Mouse (Mus musculus) midbrain, embryonic 16.5 days (tissue): Measurements from ENCODE around the gene Ntsr1. TPM values are rescaled to one million over a fixed set of nuclear protein-coding genes. Genes with fewer than 3 reads are reported as not detected.

Experiments
- ATAC-seq: fragments of 200-750 bp; cut with Nextera tagmentation; 2 replicates; pipeline ENCODE4 v1.8.0; 2017; ENCODE audit warnings: moderate TSS enrichment
- H3K27ac ChIP-seq: fragments of 300-500 bp; sonication (generic); 2 replicates; pipeline ENCODE4 v1.5.1; 2014; ENCODE audit warnings: mild to moderate bottlenecking, low read length, mixed read lengths
- H3K27me3 ChIP-seq: fragments of 300-500 bp; sonication (generic); 2 replicates; pipeline ENCODE4 v1.6.1; 2014; ENCODE audit warnings: low read depth, low read length, mixed read lengths; ENCODE audit not compliant: control insufficient read depth, insufficient read depth
- H3K36me3 ChIP-seq: fragments of 300-500 bp; sonication (generic); 2 replicates; pipeline ENCODE4 v1.6.1; 2014; ENCODE audit warnings: mild to moderate bottlenecking, low read length, moderate library complexity, mixed read lengths; ENCODE audit not compliant: control insufficient read depth, insufficient read depth
- H3K4me1 ChIP-seq: fragments of 300-500 bp; sonication (generic); 2 replicates; pipeline ENCODE4 v1.6.1; 2014; ENCODE audit warnings: mild to moderate bottlenecking, low read length, mixed read lengths; ENCODE audit not compliant: control insufficient read depth, insufficient read depth
- H3K4me2 ChIP-seq: fragments of 300-500 bp; sonication (generic); 2 replicates; pipeline ENCODE4 v1.6.1; 2014; ENCODE audit warnings: mild to moderate bottlenecking, low read length, mixed read lengths
- H3K4me3 ChIP-seq: fragments of 300-500 bp; sonication (generic); 2 replicates; pipeline ENCODE4 v1.5.1; 2014; ENCODE audit warnings: low read depth, mild to moderate bottlenecking, low read length, moderate library complexity, mixed read lengths
- H3K9ac ChIP-seq: fragments of 300-500 bp; sonication (generic); 2 replicates; pipeline ENCODE4 v1.6.1; 2014; ENCODE audit warnings: low read depth, low read length, mixed read lengths
- H3K9me3 ChIP-seq: fragments of 300-500 bp; sonication (generic); replicated peaks from 2 replicates; pipeline ENCODE4 v1.6.1; 2014; ENCODE audit warnings: mild to moderate bottlenecking, low read length, mixed read lengths; ENCODE audit not compliant: control insufficient read depth, poor library complexity, severe bottlenecking
- WGBS: fragments of 180-500 bp; shearing (Covaris S2); extraction: QIAGEN DNeasy Blood & Tissue Kit; methylation state at CpG from one replicate; pipeline ENCODE4 v1.1.7; 2014; 5-methylcytosine and 5-hydroxymethylcytosine counted together
- polyA plus RNA-seq: library from polyadenylated mRNA; unstranded; fragments of >200 nt; fragmentation: Nextera tagmentation; extraction: Ambion mirVana; gene quantifications from 2 replicates; pipeline ENCODE4 v1.2.1, GENCODE M21; 2015

Ntsr1 gene
- polyA plus RNA-seq = 2.7 and 3.3 TPM in 2 replicates

GRCm38 (mm10) chr2:180499741-180500140 lies at the start of gene Ntsr1:
Gene Ntsr1, plus strand, starts transcription at chr2:180499976.
- Histone ChIP-seq H3K36me3 (no peaks in the 10 kb centered on the region), H3K4me2 (peak within 1 kb of the TSS; percentile 84), H3K9ac (peak within 1 kb of the TSS; percentile 65), H3K4me1 (peaks cover 15% of the 10 kb centered on the region), H3K27ac (no peak within 1 kb of the TSS), H3K4me3 (peak within 1 kb of the TSS; percentile 42), H3K9me3 (no peaks in the 10 kb centered on the region), H3K27me3 (peaks cover 36% of the 10 kb centered on the region)
- WGBS = under 1% methylated on average over 30 of the region's 30 CpGs
- ATAC-seq = peak; percentile 50

GRCm38 (mm10) chr2:180450529-180450928 lies 49.2 kb upstream of the Ntsr1 start:
- Histone ChIP-seq H3K4me2 (no peak overlapping the region), H3K27ac (no peak overlapping the region), H3K4me1 (no peaks in the 10 kb centered on the region), H3K36me3 (no peaks in the 10 kb centered on the region), H3K9me3 (no peaks in the 10 kb centered on the region), H3K9ac (no peak overlapping the region), H3K27me3 (peaks cover 9% of the 10 kb centered on the region), H3K4me3 (no peak overlapping the region)
- WGBS = 81% methylated on average over 5 of the region's 5 CpGs
- ATAC-seq = no peak

- ATAC-seq = peak; percentile 92
- H3K4me2 ChIP-seq = peak within 1 kb of the TSS; percentile 90
- no peaks in the 10 kb centered on the region for H3K36me3 ChIP-seq
- peaks cover 25% of the 10 kb centered on the region for H3K27me3 ChIP-seq
- H3K4me1 ChIP-seq = peaks cover 5% of the 10 kb centered on the region
- H3K9me3 ChIP-seq = no peaks in the 10 kb centered on the region
- 1% methylated on average over 65 of the region's 65 CpGs for WGBS
- H3K9ac ChIP-seq = peak within 1 kb of the TSS; percentile 58
- H3K4me3 ChIP-seq = peak within 1 kb of the TSS; percentile 54
- H3K27ac ChIP-seq = no peak within 1 kb of the TSS
Measured at GRCm38 (mm10) chr2:180455723-180456698, 43.8 kb upstream of the Ntsr1 start, which contains the start of gene Slco4a1. Gene Slco4a1, plus strand, starts transcription at chr2:180456245.

DNA sequence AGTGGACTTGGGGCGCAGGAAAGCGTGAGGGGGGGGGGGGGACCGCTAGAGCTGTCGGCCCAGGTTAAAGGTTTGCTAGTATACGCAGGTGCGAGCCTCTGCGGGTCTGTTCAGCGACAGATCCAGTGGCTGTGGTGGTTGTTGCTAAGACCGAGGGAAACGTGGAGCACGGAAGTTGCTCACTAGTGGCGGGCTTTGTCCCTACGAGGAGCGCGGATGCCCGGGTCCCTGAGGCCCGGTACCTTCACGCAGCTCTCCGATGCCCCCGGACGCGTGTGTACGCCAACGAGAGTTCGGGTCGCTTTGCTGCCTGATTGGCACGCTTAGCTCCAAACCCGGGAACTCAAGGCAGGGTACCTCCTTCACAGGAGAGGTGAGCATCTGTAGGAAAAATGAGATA lies 43.1 kb upstream of the Ntsr1 start:
- Histone ChIP-seq H3K4me2 (peak overlapping the region; percentile 90), H3K9ac (peak overlapping the region; percentile 58), H3K27me3 (peaks cover 23% of the 10 kb centered on the region), H3K27ac (no peak overlapping the region), H3K9me3 (no peaks in the 10 kb centered on the region), H3K4me3 (peak overlapping the region; percentile 54), H3K4me1 (peaks cover 5% of the 10 kb centered on the region), H3K36me3 (no peaks in the 10 kb centered on the region)
- peak; percentile 61 for ATAC-seq
- WGBS = under 1% methylated on average over 28 of the region's 28 CpGs

DNA sequence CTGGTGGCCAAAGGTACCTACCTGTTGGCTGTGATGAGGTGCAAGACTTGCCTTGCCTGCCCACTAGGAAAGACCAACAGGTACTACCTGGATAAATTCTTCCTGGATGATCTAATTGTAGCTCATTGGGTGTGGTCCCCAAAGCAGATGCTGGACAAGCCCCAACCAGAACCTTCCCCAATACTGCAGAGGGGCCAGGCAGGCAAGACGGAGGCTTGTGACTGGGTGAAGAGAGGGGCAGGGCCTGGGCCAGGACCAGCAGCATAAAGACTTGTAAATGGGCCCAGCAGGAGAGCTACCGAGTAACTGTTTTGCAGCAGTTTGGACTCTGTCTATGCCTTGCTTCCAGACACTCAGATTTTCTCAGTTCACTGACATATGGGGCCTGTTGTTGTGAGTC lies 42.1 kb upstream of the Ntsr1 start:
- 42% methylated on average over 2 of the region's 2 CpGs for WGBS
- peaks cover 5% of the 10 kb centered on the region for H3K4me1 ChIP-seq
- no peak overlapping the region for H3K4me3 ChIP-seq
- no peaks in the 10 kb centered on the region for H3K9me3 ChIP-seq
- no peak overlapping the region for H3K27ac ChIP-seq
- no peak overlapping the region for H3K4me2 ChIP-seq
- H3K36me3 ChIP-seq = no peaks in the 10 kb centered on the region
- no peak for ATAC-seq
- H3K9ac ChIP-seq = no peak overlapping the region
- H3K27me3 ChIP-seq = peaks cover 22% of the 10 kb centered on the region

DNA sequence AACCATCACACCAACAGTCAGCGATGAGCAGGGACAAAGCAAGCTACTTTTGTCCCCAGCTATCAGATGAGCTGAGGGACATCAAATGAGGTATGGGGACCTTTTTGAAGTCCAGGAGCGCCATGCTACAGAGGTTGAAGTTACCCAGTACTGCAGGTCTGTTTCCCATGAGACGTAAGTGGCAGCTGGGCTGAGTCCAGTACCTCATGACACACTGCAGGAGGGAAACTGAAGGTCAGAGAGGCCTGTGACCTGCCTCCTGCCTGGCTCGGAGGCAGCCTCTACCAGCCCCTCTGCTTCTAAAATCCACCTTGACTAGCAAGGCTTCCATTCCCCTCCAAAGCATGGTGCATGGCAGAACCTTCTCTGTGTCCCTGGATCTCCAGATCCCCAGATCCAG lies 40.3 kb upstream of the Ntsr1 start:
- H3K9ac ChIP-seq = no peak overlapping the region
- no peak overlapping the region for H3K4me3 ChIP-seq
- no peak for ATAC-seq
- H3K27me3 ChIP-seq = peaks cover 16% of the 10 kb centered on the region
- H3K36me3 ChIP-seq = no peaks in the 10 kb centered on the region
- no peaks in the 10 kb centered on the region for H3K9me3 ChIP-seq
- 76% methylated on average over 4 of the region's 4 CpGs for WGBS
- peaks cover 5% of the 10 kb centered on the region for H3K4me1 ChIP-seq
- H3K27ac ChIP-seq = no peak overlapping the region
- H3K4me2 ChIP-seq = no peak overlapping the region

DNA sequence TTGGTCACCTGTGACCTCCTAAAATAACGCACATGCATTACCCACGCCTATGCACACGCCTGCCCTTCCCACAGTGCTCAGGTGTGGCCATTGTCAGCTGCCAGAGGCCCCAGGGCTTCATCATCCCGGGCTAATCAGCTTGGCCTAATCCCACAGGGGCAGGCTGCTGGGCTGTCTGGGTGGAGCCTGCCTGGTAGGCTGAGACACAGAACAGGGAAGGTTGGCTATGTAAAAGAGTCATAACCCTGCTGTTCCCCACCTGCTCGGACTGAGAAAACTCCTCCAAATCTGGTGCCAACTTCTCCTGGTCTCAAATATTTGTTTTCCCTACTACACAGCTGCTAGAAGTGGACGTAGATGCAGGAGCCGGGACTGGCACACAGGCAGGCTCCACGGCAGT lies 39.0 kb upstream of the Ntsr1 start:
- 45% methylated on average over 8 of the region's 8 CpGs for WGBS
- Histone ChIP-seq H3K4me2 (no peak overlapping the region), H3K4me3 (no peak overlapping the region), H3K9ac (0 out of 2 replicates have a peak overlapping the region, but pooled peaks have one; percentile 37), H3K27ac (no peak overlapping the region), H3K27me3 (peaks cover 15% of the 10 kb centered on the region), H3K9me3 (no peaks in the 10 kb centered on the region), H3K36me3 (no peaks in the 10 kb centered on the region), H3K4me1 (peaks cover 5% of the 10 kb centered on the region)
- no peak for ATAC-seq

DNA sequence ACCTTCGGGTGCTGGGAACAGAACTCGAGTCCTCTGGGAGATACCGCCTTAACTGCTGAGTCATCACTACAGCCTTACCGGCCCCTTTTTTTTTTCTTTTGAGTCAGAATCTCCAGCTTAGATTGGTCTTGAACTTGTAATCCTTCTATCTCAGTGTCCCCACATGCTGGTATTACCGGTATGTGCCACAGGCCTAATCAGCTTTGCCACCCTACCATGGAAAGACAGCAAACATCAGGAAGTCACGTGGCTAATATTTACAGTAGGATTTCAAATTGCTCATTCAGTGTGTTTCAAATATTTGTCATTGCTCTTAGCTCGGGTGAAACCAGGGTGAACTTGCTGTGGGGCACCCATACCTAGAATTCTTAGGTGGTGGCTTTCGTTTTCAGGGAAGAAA lies 37.2 kb upstream of the Ntsr1 start:
- ATAC-seq = no peak
- Histone ChIP-seq H3K9ac (no peak overlapping the region), H3K27ac (no peak overlapping the region), H3K4me3 (no peak overlapping the region), H3K4me2 (no peak overlapping the region), H3K4me1 (no peaks in the 10 kb centered on the region; the same call in 1 of the 2 replicates), H3K9me3 (no peaks in the 10 kb centered on the region), H3K27me3 (peaks cover 11% of the 10 kb centered on the region), H3K36me3 (no peaks in the 10 kb centered on the region)
- 82% methylated on average over 8 of the region's 8 CpGs for WGBS

- Histone ChIP-seq H3K36me3 (no peaks in the 10 kb centered on the region), H3K4me1 (no peaks in the 10 kb centered on the region), H3K9me3 (no peaks in the 10 kb centered on the region), H3K4me3 (no peak overlapping the region), H3K4me2 (no peak overlapping the region), H3K27ac (no peak overlapping the region), H3K27me3 (no peaks in the 10 kb centered on the region), H3K9ac (no peak overlapping the region)
- 54% methylated on average over 7 of the region's 7 CpGs for WGBS
- ATAC-seq = no peak
Measured at GRCm38 (mm10) chr2:180466505-180466904, 33.3 kb upstream of the Ntsr1 start.
